ENCODE assay signal across 25 mouse cellular contexts in the genomic region with DNA sequence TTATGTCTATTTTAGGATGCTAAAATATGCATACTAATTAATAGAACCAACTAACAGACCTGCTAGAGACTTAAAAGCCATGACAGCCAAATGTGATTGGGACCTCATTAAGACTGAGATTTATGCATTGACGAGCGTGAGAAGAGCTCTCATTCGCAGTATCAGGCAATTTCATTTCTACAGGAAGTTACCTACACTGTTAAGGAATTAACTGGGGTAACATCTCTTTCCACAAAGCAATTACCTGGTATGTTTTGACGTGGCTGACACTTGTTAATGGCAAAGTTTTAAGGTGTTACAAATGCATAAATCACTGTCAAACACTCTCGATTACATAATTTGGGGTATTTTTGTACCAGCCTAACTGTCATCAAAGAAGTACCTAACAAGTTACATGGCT.
A peak's percentile ranks its signal among the peaks of the same experiment; 100 is the strongest.
DNase-seq lines count a peak whose midpoint lies in the region; ATAC-seq lines count a peak whose summit lies in the region.
"Had no signal": no experiment of that assay in that cellular context is flagged by ENCODE, and none has a peak within 500 bp of the region (broad histone marks: within the 10 kb centered on the region; RNA-seq: fewer than 3 reads in every experiment).

No protein-coding gene starts in this region.

- no peak for DNase-seq in forebrain, embryonic 11.5 days (ENCODE audit: low spot score)
- DNase-seq in left cerebral cortex, adult 11 months (ENCODE audit: low spot score) = peak; percentile 22
- DNase-seq in left cerebral cortex, adult 8-10 months (ENCODE audit: low spot score in 2 of 2) = no peak
- peak; percentile 36 for DNase-seq in telencephalon, adult 2 months (ENCODE audit: low read depth, low spot score)
- DNase-seq in lung, postnatal 36 days = no peak
- DNase-seq: adrenal gland, adult 8-10 months; adrenal gland, postnatal 25 days; cerebellum, adult 11 months; cerebellum, adult 2 months; cerebellum, adult 9-11 months; cerebellum, postnatal 25 days; embryo, embryonic 11 days; gastrocnemius, adult 2 months; gastrocnemius, postnatal 14 days; heart, adult 11 months; kidney, adult 11 months had no signal

- H3K4me2 ChIP-seq in forebrain, embryonic 13.5 days = no peak overlapping the region
- no peak overlapping the region for H3K4me2 ChIP-seq in forebrain, embryonic 11.5 days (ENCODE audit: low read depth, low read length, severe bottlenecking)
- H3K4me2 ChIP-seq: embryonic facial prominence, embryonic 13.5 days; heart, embryonic 11.5 days; hindbrain, embryonic 12.5 days; hindbrain, embryonic 15.5 days; intestine, embryonic 15.5 days had no signal

- WGBS in forebrain, embryonic 13.5 days = 77% methylated on average over 5 of the region's 5 CpGs
- WGBS in forebrain, embryonic 11.5 days = 85% methylated on average over 5 of the region's 5 CpGs

- H3K9ac ChIP-seq in forebrain, embryonic 13.5 days = no peak overlapping the region
- no peak overlapping the region for H3K9ac ChIP-seq in forebrain, embryonic 11.5 days (ENCODE audit: low read length)
- H3K9ac ChIP-seq: embryonic facial prominence, embryonic 13.5 days; hindbrain, embryonic 12.5 days; hindbrain, embryonic 15.5 days; intestine, embryonic 15.5 days had no signal

- H3K36me3 ChIP-seq in forebrain, embryonic 13.5 days (ENCODE audit: poor library complexity, severe bottlenecking) = no peaks in the 10 kb centered on the region
- no peaks in the 10 kb centered on the region for H3K36me3 ChIP-seq in forebrain, embryonic 11.5 days (ENCODE audit: control insufficient read depth, insufficient read depth, low read length)
- H3K36me3 ChIP-seq: embryonic facial prominence, embryonic 10.5 days; embryonic facial prominence, embryonic 13.5 days; hindbrain, embryonic 12.5 days; hindbrain, embryonic 15.5 days; intestine, embryonic 15.5 days had no signal

- H3K27ac ChIP-seq in forebrain, embryonic 13.5 days = no peak overlapping the region
- H3K27ac ChIP-seq in forebrain, embryonic 11.5 days (ENCODE audit: low read depth, low read length) = no peak overlapping the region
- H3K27ac ChIP-seq: embryonic facial prominence, embryonic 10.5 days; embryonic facial prominence, embryonic 13.5 days; gastrocnemius, adult 2 months; hindbrain, embryonic 12.5 days; hindbrain, embryonic 15.5 days; intestine, embryonic 15.5 days had no signal

- 0 out of 2 replicates have a peak, but pooled peaks have one; percentile 41 for ATAC-seq in forebrain, embryonic 13.5 days
- ATAC-seq in forebrain, embryonic 11.5 days (replicated peaks; ENCODE audit: low FRiP score) = no peak
- ATAC-seq: activated CD4-positive, CD25-positive, alpha-beta regulatory T cell, adult 4 months; intestine, embryonic 15.5 days had no signal

- H3K4me3 ChIP-seq in forebrain, embryonic 13.5 days = no peak overlapping the region
- no peak overlapping the region for H3K4me3 ChIP-seq in forebrain, embryonic 11.5 days (ENCODE audit: low read depth, low read length)
- H3K4me3 ChIP-seq: embryonic facial prominence, embryonic 10.5 days; embryonic facial prominence, embryonic 13.5 days; erythroblast, embryonic 14.5 days; gastrocnemius, adult 2 months; hindbrain, embryonic 12.5 days; hindbrain, embryonic 15.5 days; intestine, embryonic 15.5 days had no signal

- no peaks in the 10 kb centered on the region for H3K27me3 ChIP-seq in forebrain, embryonic 13.5 days
- H3K27me3 ChIP-seq in forebrain, embryonic 11.5 days (ENCODE audit: control insufficient read depth, insufficient read depth, low read length) = no peaks in the 10 kb centered on the region
- H3K27me3 ChIP-seq: embryonic facial prominence, embryonic 13.5 days; hindbrain, embryonic 12.5 days; hindbrain, embryonic 15.5 days; intestine, embryonic 15.5 days had no signal

- H3K4me1 ChIP-seq in forebrain, embryonic 13.5 days = no peaks in the 10 kb centered on the region
- H3K4me1 ChIP-seq in forebrain, embryonic 11.5 days (replicated peaks; ENCODE audit: control insufficient read depth, insufficient read depth, low read length) = no peaks in the 10 kb centered on the region
- H3K4me1 ChIP-seq: embryonic facial prominence, embryonic 10.5 days; embryonic facial prominence, embryonic 13.5 days; hindbrain, embryonic 12.5 days; hindbrain, embryonic 15.5 days; intestine, embryonic 15.5 days had no signal

- no peaks in the 10 kb centered on the region for H3K9me3 ChIP-seq in forebrain, embryonic 13.5 days (replicated peaks)
- no peaks in the 10 kb centered on the region for H3K9me3 ChIP-seq in forebrain, embryonic 11.5 days (ENCODE audit: control insufficient read depth, low read length)
- H3K9me3 ChIP-seq: embryonic facial prominence, embryonic 10.5 days; embryonic facial prominence, embryonic 13.5 days; hindbrain, embryonic 12.5 days; hindbrain, embryonic 15.5 days; intestine, embryonic 15.5 days had no signal

Comparison
In these comparisons a context has a peak if more than half of its experiments do, and no peak if none do; other contexts are left out.
1. DNase-seq: peak in left cerebral cortex, adult 11 months (single experiment) and telencephalon, adult 2 months (single experiment); none in forebrain, embryonic 11.5 days (single experiment), left cerebral cortex, adult 8-10 months (0 of 2) and lung, postnatal 36 days (single experiment).